Mouse (Mus musculus) heart, adult 18-20 months (tissue): ENCODE measurements at regions not wholly inside any gene's neighbourhood (a gene's known extent, or its start where the extent isn't known, plus 50 kb on each side); places are given as distances from the start of the nearest gene placed in this dataset.

Experiments
- DNase-seq, 2 experiments: peaks; one replicate each; pipeline ENCODE4 v3.0.0; 2021 to 2022; ENCODE audit warnings: mixed read lengths in 1 of 2

- no peak for DNase-seq
These were observed 84.5 kb downstream of the Gadd45g start for GRCm38 (mm10) chr13:51930931-51931330.

- DNase-seq = no peak
These were observed 89.3 kb downstream of the Gadd45g start for GRCm38 (mm10) chr13:51935827-51936226.

GRCm38 (mm10) chr13:51936441-51936840, 90.0 kb downstream of the Gadd45g start:
- no peak for DNase-seq

GRCm38 (mm10) chr13:51937898-51938297, 91.4 kb downstream of the Gadd45g start:
- DNase-seq = no peak

GRCm38 (mm10) chr13:51939262-51939661, 92.8 kb downstream of the Gadd45g start:
- no peak for DNase-seq

- no peak for DNase-seq
These were observed 93.2 kb downstream of the Gadd45g start for GRCm38 (mm10) chr13:51939715-51940114.

- peak; percentile 62 to 85 for DNase-seq
These were observed 99.7 kb downstream of the Gadd45g start for GRCm38 (mm10) chr13:51946171-51946570.

- DNase-seq = no peak
These were observed 102.4 kb downstream of the Gadd45g start for GRCm38 (mm10) chr13:51948896-51949295.

- DNase-seq = no peak
These were observed 105.1 kb downstream of the Gadd45g start for GRCm38 (mm10) chr13:51951506-51952038.

GRCm38 (mm10) chr13:51953084-51953483, 106.6 kb downstream of the Gadd45g start:
- no peak for DNase-seq

- DNase-seq = no peak
These were observed 107.1 kb downstream of the Gadd45g start for GRCm38 (mm10) chr13:51953569-51953968.

- no peak for DNase-seq
These were observed 110.6 kb downstream of the Gadd45g start for GRCm38 (mm10) chr13:51957101-51957500.

GRCm38 (mm10) chr13:51959591-51959990, 113.1 kb downstream of the Gadd45g start:
- no peak for DNase-seq

GRCm38 (mm10) chr13:51960262-51960661, 113.8 kb downstream of the Gadd45g start:
- no peak for DNase-seq

GRCm38 (mm10) chr13:51962191-51962611, 115.7 kb downstream of the Gadd45g start:
- peak; percentile 46 to 61 for DNase-seq

- peak in 1 of 2 experiments; percentile 20 for DNase-seq
These were observed 116.2 kb downstream of the Gadd45g start for GRCm38 (mm10) chr13:51962676-51963075.

- peak; percentile 24 to 26 for DNase-seq
These were observed 117.5 kb downstream of the Gadd45g start for GRCm38 (mm10) chr13:51963966-51964365.

- DNase-seq = peak; percentile 51 to 70
These were observed 117.9 kb downstream of the Gadd45g start for GRCm38 (mm10) chr13:51964416-51964815.

- DNase-seq = no peak
These were observed 118.4 kb downstream of the Gadd45g start for GRCm38 (mm10) chr13:51964921-51965320.

- no peak for DNase-seq
These were observed 121.6 kb downstream of the Gadd45g start for GRCm38 (mm10) chr13:51968103-51968502.

GRCm38 (mm10) chr13:51968796-51969195, 122.3 kb downstream of the Gadd45g start:
- no peak for DNase-seq

GRCm38 (mm10) chr13:51970051-51970450, 123.6 kb downstream of the Gadd45g start:
- peak in 1 of 2 experiments; percentile 37 for DNase-seq

- DNase-seq = no peak
These were observed 126.3 kb downstream of the Gadd45g start for GRCm38 (mm10) chr13:51972656-51973310.

- no peak for DNase-seq
These were observed 127.0 kb downstream of the Gadd45g start for GRCm38 (mm10) chr13:51973461-51973860.
